Mouse (Mus musculus) heart, embryonic 11.5 days (tissue): ENCODE measurements around the gene Pla2g2f. TPM values are rescaled to one million over a fixed set of nuclear protein-coding genes. Genes with fewer than 3 reads are reported as not detected.

Source experiments
- ATAC-seq: fragments of 200-750 bp; cut with Nextera tagmentation; replicated peaks from 2 replicates; pipeline ENCODE4 v1.8.0; 2017; ENCODE audit warnings: moderate library complexity; ENCODE audit not compliant: insufficient number of reproducible peaks, low FRiP score, low TSS enrichment
- H3K27ac ChIP-seq: fragments of 300-500 bp; sonication (generic); 2 replicates; pipeline ENCODE4 v1.5.1; 2014; ENCODE audit warnings: mild to moderate bottlenecking, low read depth, low read length
- H3K27me3 ChIP-seq: fragments of 300-500 bp; sonication (generic); 2 replicates; pipeline ENCODE4 v1.6.1; 2014; ENCODE audit warnings: mild to moderate bottlenecking, low read length, mixed read lengths; ENCODE audit not compliant: control insufficient read depth, insufficient read depth
- H3K36me3 ChIP-seq: fragments of 300-500 bp; sonication (generic); 2 replicates; pipeline ENCODE4 v1.6.1; 2014; ENCODE audit warnings: mild to moderate bottlenecking, low read length, moderate library complexity, mixed read lengths; ENCODE audit not compliant: control insufficient read depth, insufficient read depth
- H3K4me1 ChIP-seq: fragments of 300-500 bp; sonication (generic); 2 replicates; pipeline ENCODE4 v1.6.1; 2014; ENCODE audit warnings: low read length; ENCODE audit not compliant: control insufficient read depth, insufficient read depth
- H3K4me2 ChIP-seq: fragments of 300-500 bp; sonication (generic); 2 replicates; pipeline ENCODE4 v1.6.1; 2014; ENCODE audit warnings: mild to moderate bottlenecking, moderate library complexity
- H3K4me3 ChIP-seq: fragments of 300-500 bp; sonication (generic); 2 replicates; pipeline ENCODE4 v1.5.1; 2014; ENCODE audit warnings: low read depth, low read length
- H3K9ac ChIP-seq: fragments of 300-500 bp; sonication (generic); 2 replicates; pipeline ENCODE4 v1.6.1; 2014; ENCODE audit warnings: mild to moderate bottlenecking, low read depth, low read length, moderate library complexity
- H3K9me3 ChIP-seq: fragments of 300-500 bp; sonication (generic); replicated peaks from 2 replicates; pipeline ENCODE4 v1.6.1; 2016; ENCODE audit warnings: low read length; ENCODE audit not compliant: control insufficient read depth
- WGBS: fragments of 180-500 bp; shearing (Covaris S2); extraction: QIAGEN DNeasy Blood & Tissue Kit; methylation state at CpG from one replicate; pipeline ENCODE4 v1.1.7; 2014; ENCODE audit not compliant: insufficient replicate concordance; 5-methylcytosine and 5-hydroxymethylcytosine counted together
- polyA plus RNA-seq: library from polyadenylated mRNA; unstranded; fragments of >200 nt; fragmentation: Nextera tagmentation; extraction: Ambion mirVana; gene quantifications from 2 replicates; pipeline ENCODE4 v1.2.1, GENCODE M21; 2014

Gene Pla2g2f
- polyA plus RNA-seq, 1 experiment from 2014 or later: not detected

- 71% methylated on average over 7 of the region's 7 CpGs for WGBS
- Histone ChIP-seq H3K9me3 (no peaks in the 10 kb centered on the region), H3K27ac (no peak within 1 kb of the TSS), H3K9ac (no peak within 1 kb of the TSS), H3K4me3 (no peak within 1 kb of the TSS), H3K27me3 (no peaks in the 10 kb centered on the region), H3K4me2 (no peak within 1 kb of the TSS), H3K4me1 (no peaks in the 10 kb centered on the region), H3K36me3 (no peaks in the 10 kb centered on the region)
- no peak for ATAC-seq
Measured at GRCm38 (mm10) chr4:138737031-138737430, 20.4 kb downstream of the Pla2g2f start, which contains the start of gene Ubxn10. TSS of gene Ubxn10 (minus strand) at chr4:138737167.

GRCm38 (mm10) chr4:138734863-138735262, 22.6 kb downstream of the Pla2g2f start:
- WGBS: 89% methylated on average over 4 of the region's 4 CpGs
- Histone ChIP-seq H3K27me3 (no peaks in the 10 kb centered on the region), H3K4me1 (no peaks in the 10 kb centered on the region), H3K9ac (no peak overlapping the region), H3K36me3 (no peaks in the 10 kb centered on the region), H3K9me3 (no peaks in the 10 kb centered on the region), H3K4me3 (no peak overlapping the region), H3K4me2 (no peak overlapping the region), H3K27ac (no peak overlapping the region)
- no peak for ATAC-seq

- H3K36me3 ChIP-seq: no peaks in the 10 kb centered on the region
- no peaks in the 10 kb centered on the region for H3K4me1 ChIP-seq
- ATAC-seq: no peak
- no peak overlapping the region for H3K9ac ChIP-seq
- 68% methylated on average over 7 of the region's 7 CpGs for WGBS
- H3K4me2 ChIP-seq: no peak overlapping the region
- no peak overlapping the region for H3K4me3 ChIP-seq
- no peaks in the 10 kb centered on the region for H3K9me3 ChIP-seq
- no peak overlapping the region for H3K27ac ChIP-seq
- no peaks in the 10 kb centered on the region for H3K27me3 ChIP-seq
Measured at GRCm38 (mm10) chr4:138734105-138734504, 23.3 kb downstream of the Pla2g2f start.

- no peaks in the 10 kb centered on the region for H3K9me3 ChIP-seq
- H3K27me3 ChIP-seq: no peaks in the 10 kb centered on the region
- H3K4me3 ChIP-seq: no peak overlapping the region
- peaks cover 16% of the 10 kb centered on the region for H3K4me1 ChIP-seq
- H3K36me3 ChIP-seq: no peaks in the 10 kb centered on the region
- H3K4me2 ChIP-seq: no peak overlapping the region
- no peak overlapping the region for H3K9ac ChIP-seq
- no peak for ATAC-seq
- no peak overlapping the region for H3K27ac ChIP-seq
- WGBS: 44% methylated on average over 9 of the region's 9 CpGs
Measured at GRCm38 (mm10) chr4:138729018-138729703, 28.3 kb downstream of the Pla2g2f start.

- Histone ChIP-seq H3K4me1 (peaks cover 22% of the 10 kb centered on the region), H3K9me3 (no peaks in the 10 kb centered on the region), H3K36me3 (no peaks in the 10 kb centered on the region; the same call in 1 of the 2 replicates), H3K4me3 (no peak overlapping the region), H3K27me3 (0 out of 2 replicates have a peak, but pooled peaks cover 2% of the 10 kb centered on the region), H3K4me2 (no peak overlapping the region; the same call in 1 of the 2 replicates), H3K27ac (0 out of 2 replicates have a peak overlapping the region, but pooled peaks have one; percentile 54), H3K9ac (no peak overlapping the region)
- no peak for ATAC-seq
- WGBS: 69% methylated on average over 5 of the region's 5 CpGs
Measured at GRCm38 (mm10) chr4:138725751-138726150, 31.7 kb downstream of the Pla2g2f start.

GRCm38 (mm10) chr4:138725127-138725461, 32.3 kb downstream of the Pla2g2f start:
- 3% methylated on average over 13 of the region's 13 CpGs for WGBS
- peak; percentile 43; the same call in 1 of the 2 replicates for ATAC-seq
- H3K27me3 ChIP-seq: 0 out of 2 replicates have a peak, but pooled peaks cover 3% of the 10 kb centered on the region
- peaks cover 22% of the 10 kb centered on the region for H3K4me1 ChIP-seq
- H3K9ac ChIP-seq: no peak overlapping the region
- H3K4me2 ChIP-seq: peak overlapping the region; percentile 54
- H3K36me3 ChIP-seq: no peaks in the 10 kb centered on the region; the same call in 1 of the 2 replicates
- H3K4me3 ChIP-seq: peak overlapping the region; percentile 10
- H3K27ac ChIP-seq: peak overlapping the region; percentile 54
- no peaks in the 10 kb centered on the region for H3K9me3 ChIP-seq

- Histone ChIP-seq H3K4me3 (peak within 1 kb of the TSS; percentile 10), H3K4me2 (peak within 1 kb of the TSS; percentile 54), H3K4me1 (peaks cover 22% of the 10 kb centered on the region), H3K27me3 (0 out of 2 replicates have a peak, but pooled peaks cover 3% of the 10 kb centered on the region), H3K9ac (peak within 1 kb of the TSS; percentile 35; the same call in 1 of the 2 replicates), H3K9me3 (no peaks in the 10 kb centered on the region), H3K27ac (peak within 1 kb of the TSS; percentile 54), H3K36me3 (no peaks in the 10 kb centered on the region; the same call in 1 of the 2 replicates)
- ATAC-seq: 0 out of 2 replicates have a peak, but pooled peaks have one; percentile 18
- WGBS: 42% methylated on average over 18 of the region's 18 CpGs
Measured at GRCm38 (mm10) chr4:138724354-138725126, 32.9 kb downstream of the Pla2g2f start, which contains the start of gene Pla2g2c. TSS of gene Pla2g2c (plus strand) at chr4:138724792.

GRCm38 (mm10) chr4:138723493-138724281, 33.7 kb downstream of the Pla2g2f start:
- H3K9ac ChIP-seq: no peak overlapping the region
- no peak overlapping the region for H3K27ac ChIP-seq
- 0 out of 2 replicates have a peak, but pooled peaks cover 3% of the 10 kb centered on the region for H3K27me3 ChIP-seq
- no peaks in the 10 kb centered on the region; the same call in 1 of the 2 replicates for H3K36me3 ChIP-seq
- WGBS: 41% methylated on average over 15 of the region's 15 CpGs
- H3K4me1 ChIP-seq: peaks cover 22% of the 10 kb centered on the region
- H3K4me3 ChIP-seq: no peak overlapping the region
- no peak for ATAC-seq
- H3K9me3 ChIP-seq: no peaks in the 10 kb centered on the region
- H3K4me2 ChIP-seq: no peak overlapping the region
